11 mouse cellular contexts compared by ENCODE assay signal in genomic region chr7:80193941-80194739, GRCm38 (mm10). TPM values are rescaled to one million over a fixed set of nuclear protein-coding genes. Genes with fewer than 3 reads are reported as not detected.
DNase-seq lines count a peak whose midpoint lies in the region; ATAC-seq and TF ChIP-seq lines count a peak whose summit lies in the region.
"Had no signal": no experiment of that assay in that cellular context is flagged by ENCODE, and none has a peak within 500 bp of the region (broad histone marks: within the 10 kb centered on the region; RNA-seq: fewer than 3 reads in every experiment).

No protein-coding gene starts in this region.

- H3K27ac ChIP-seq in lung, embryonic 14.5 days (ENCODE audit: low read depth) = 0 out of 2 replicates have a peak overlapping the region, but pooled peaks have one; percentile 25
- peak overlapping the region; percentile 77 for H3K27ac ChIP-seq in hindbrain, embryonic 12.5 days
- H3K27ac ChIP-seq in midbrain, embryonic 15.5 days = peak overlapping the region; percentile 60

- no peaks in the 10 kb centered on the region for H3K27me3 ChIP-seq in lung, embryonic 14.5 days (ENCODE audit: insufficient read depth, low read length)
- no peaks in the 10 kb centered on the region for H3K27me3 ChIP-seq in hindbrain, embryonic 12.5 days
- no peaks in the 10 kb centered on the region for H3K27me3 ChIP-seq in midbrain, embryonic 15.5 days (replicated peaks)

- 67% methylated on average over 13 of the region's 13 CpGs for WGBS in lung, embryonic 14.5 days
- WGBS in hindbrain, embryonic 12.5 days = 51% methylated on average over 13 of the region's 13 CpGs
- WGBS in midbrain, embryonic 15.5 days = 42% methylated on average over 13 of the region's 13 CpGs

- peaks cover 22% of the 10 kb centered on the region for H3K4me1 ChIP-seq in lung, embryonic 14.5 days (ENCODE audit: insufficient read depth)
- peaks cover 48% of the 10 kb centered on the region for H3K4me1 ChIP-seq in hindbrain, embryonic 12.5 days
- peaks cover 55% of the 10 kb centered on the region for H3K4me1 ChIP-seq in midbrain, embryonic 15.5 days

- H3K9me3 ChIP-seq in lung, embryonic 14.5 days (ENCODE audit: low read depth, low read length) = no peaks in the 10 kb centered on the region
- no peaks in the 10 kb centered on the region for H3K9me3 ChIP-seq in hindbrain, embryonic 12.5 days (replicated peaks)
- no peaks in the 10 kb centered on the region for H3K9me3 ChIP-seq in midbrain, embryonic 15.5 days

- no peak for ATAC-seq in lung, embryonic 14.5 days (ENCODE audit: insufficient read depth)
- no peak for ATAC-seq in hindbrain, embryonic 12.5 days (ENCODE audit: low FRiP score)
- no peak for ATAC-seq in midbrain, embryonic 15.5 days (replicated peaks)

- TF ChIP-seq POLR2A in brain, embryonic 14.5 days (IDR thresholded peaks at IDR 0.05; ENCODE audit: borderline replicate concordance, extremely low read depth, insufficient read depth, insufficient read length, poor library complexity, severe bottlenecking) = no peak

- no peak overlapping the region for H3K4me3 ChIP-seq in lung, embryonic 14.5 days (ENCODE audit: low read depth, low read length)
- H3K4me3 ChIP-seq in hindbrain, embryonic 12.5 days = no peak overlapping the region
- no peak overlapping the region for H3K4me3 ChIP-seq in midbrain, embryonic 15.5 days

- no peak overlapping the region for H3K4me2 ChIP-seq in lung, embryonic 14.5 days
- H3K4me2 ChIP-seq in hindbrain, embryonic 12.5 days (replicated peaks) = 0 out of 2 replicates have a peak overlapping the region, but pooled peaks have one; percentile 2
- H3K4me2 ChIP-seq in midbrain, embryonic 15.5 days = peak overlapping the region; percentile 22; the same call in 1 of the 2 replicates

- H3K36me3 ChIP-seq in lung, embryonic 14.5 days (ENCODE audit: insufficient read depth) = no peaks in the 10 kb centered on the region
- H3K36me3 ChIP-seq in hindbrain, embryonic 12.5 days = no peaks in the 10 kb centered on the region
- H3K36me3 ChIP-seq in midbrain, embryonic 15.5 days (replicated peaks) = no peaks in the 10 kb centered on the region

- DNase-seq in lung, embryonic 14.5 days = peak; percentile 24
- DNase-seq in lung, postnatal 25 days (ENCODE audit: low spot score) = no peak
- DNase-seq in brain, embryonic 14.5 days (ENCODE audit: low read depth) = peak; percentile 82
- DNase-seq in cerebellum, postnatal 14 days = no peak
- no peak for DNase-seq in right cerebral cortex, adult 18-20 months
- no peak for DNase-seq in right cerebral cortex, postnatal 25 days
- DNase-seq: adrenal gland, postnatal 14 days; kidney, postnatal 4 days; retina, postnatal 1 day had no signal

- no peak overlapping the region for H3K9ac ChIP-seq in lung, embryonic 14.5 days
- H3K9ac ChIP-seq in hindbrain, embryonic 12.5 days = no peak overlapping the region
- peak overlapping the region; percentile 28; the same call in 1 of the 2 replicates for H3K9ac ChIP-seq in midbrain, embryonic 15.5 days

- no peak for TF ChIP-seq CTCF in lung, embryonic 14.5 days (IDR thresholded peaks at IDR 0.05; ENCODE audit: low read depth)
- TF ChIP-seq CTCF in brain, embryonic 14.5 days (IDR thresholded peaks at IDR 0.05; ENCODE audit: borderline replicate concordance, extremely low read depth, insufficient read depth, insufficient read length) = no peak

RNA-seq across cellular contexts. Expression of gene Sema4b, which starts 7.5 kb away (rescaled TPM):
- 11.9 and 12.8 TPM in 2 replicates for polyA plus RNA-seq in lung, embryonic 14.5 days (2014; fragmentation: Nextera tagmentation; extraction: Ambion mirVana)
- polyA plus RNA-seq in brain, embryonic 14.5 days (2012; rRNA removed) = 14.7 and 23.6 TPM in 2 replicates
- 20.9 and 21.1 TPM in 2 replicates for polyA plus RNA-seq in hindbrain, embryonic 12.5 days (2016; fragmentation: Nextera tagmentation; extraction: Ambion mirVana)
- polyA plus RNA-seq in midbrain, embryonic 15.5 days (2015; fragmentation: Nextera tagmentation; extraction: Ambion mirVana) = 26.9 and 27.0 TPM in 2 replicates

RNA-seq across cellular contexts. Expression of gene Cib1, which starts 38.5 kb away (rescaled TPM):
- polyA plus RNA-seq in lung, embryonic 14.5 days (2014; fragmentation: Nextera tagmentation; extraction: Ambion mirVana) = 66.4 and 67.4 TPM in 2 replicates
- polyA plus RNA-seq in brain, embryonic 14.5 days (2012; rRNA removed) = 25.7 and 31.1 TPM in 2 replicates
- polyA plus RNA-seq in hindbrain, embryonic 12.5 days (2016; fragmentation: Nextera tagmentation; extraction: Ambion mirVana) = 37.5 and 40.5 TPM in 2 replicates
- 28.5 and 29.7 TPM in 2 replicates for polyA plus RNA-seq in midbrain, embryonic 15.5 days (2015; fragmentation: Nextera tagmentation; extraction: Ambion mirVana)

RNA-seq across cellular contexts. Expression of gene Gdpgp1, which starts 38.5 kb away (rescaled TPM):
- 3.9 and 4.0 TPM in 2 replicates for polyA plus RNA-seq in lung, embryonic 14.5 days (2014; fragmentation: Nextera tagmentation; extraction: Ambion mirVana)
- polyA plus RNA-seq in brain, embryonic 14.5 days (2012; rRNA removed) = 2.3 and 3.4 TPM in 2 replicates
- polyA plus RNA-seq in hindbrain, embryonic 12.5 days (2016; fragmentation: Nextera tagmentation; extraction: Ambion mirVana) = 4.6 and 4.9 TPM in 2 replicates
- 4.5 and 5.3 TPM in 2 replicates for polyA plus RNA-seq in midbrain, embryonic 15.5 days (2015; fragmentation: Nextera tagmentation; extraction: Ambion mirVana)

RNA-seq across cellular contexts. Expression of gene Ttll13, which starts 52.0 kb away (rescaled TPM):
- 0.50 and 0.71 TPM in 2 replicates for polyA plus RNA-seq in lung, embryonic 14.5 days (2014; fragmentation: Nextera tagmentation; extraction: Ambion mirVana)
- polyA plus RNA-seq in brain, embryonic 14.5 days (2012; rRNA removed) = 0.79 and 1.2 TPM in 2 replicates
- polyA plus RNA-seq in hindbrain, embryonic 12.5 days (2016; fragmentation: Nextera tagmentation; extraction: Ambion mirVana) = 2.0 and 2.7 TPM in 2 replicates
- 2.1 and 2.9 TPM in 2 replicates for polyA plus RNA-seq in midbrain, embryonic 15.5 days (2015; fragmentation: Nextera tagmentation; extraction: Ambion mirVana)

Comparison
In these comparisons a context has a peak if more than half of its experiments do, and no peak if none do; other contexts are left out.
1. DNase-seq: peak in lung, embryonic 14.5 days (single experiment) and brain, embryonic 14.5 days (single experiment); none in lung, postnatal 25 days (single experiment), cerebellum, postnatal 14 days (0 of 2), right cerebral cortex, adult 18-20 months (single experiment) and right cerebral cortex, postnatal 25 days (single experiment).
2. H3K27ac ChIP-seq: peak in every context shown above with its lines; median percentile 77 in hindbrain, embryonic 12.5 days; 60 in midbrain, embryonic 15.5 days; 25 in lung, embryonic 14.5 days.